Mouse (Mus musculus) frontal cortex, adult 2 months (tissue): ENCODE results near the gene Slc1a5. TPM values are rescaled to one million over a fixed set of nuclear protein-coding genes. Genes with fewer than 3 reads are reported as not detected.
A peak's percentile ranks its signal among the peaks of the same experiment; 100 is the strongest.

Experiments
- DNase-seq, 2 experiments: peaks; one replicate each; pipeline ENCODE4 v3.0.0; 2022; ENCODE audit warnings: low spot score in 1 of 2; ENCODE audit errors: extremely low spot score in 1 of 2
- polyA plus RNA-seq: library from polyadenylated mRNA; depleted of rRNA; stranded (reverse); fragments of >200 nt; gene quantifications from 2 replicates; pipeline ENCODE4 v1.2.3, GENCODE M21; 2012; rRNA removed

Slc1a5 gene
- polyA plus RNA-seq = 12.6 and 13.4 TPM in 2 replicates

GRCm38 (mm10) chr7:16780825-16781554, at the start of gene Slc1a5:
Slc1a5 (plus strand) TSS chr7:16781340.
- peak; percentile 46 to 67 for DNase-seq

DNA sequence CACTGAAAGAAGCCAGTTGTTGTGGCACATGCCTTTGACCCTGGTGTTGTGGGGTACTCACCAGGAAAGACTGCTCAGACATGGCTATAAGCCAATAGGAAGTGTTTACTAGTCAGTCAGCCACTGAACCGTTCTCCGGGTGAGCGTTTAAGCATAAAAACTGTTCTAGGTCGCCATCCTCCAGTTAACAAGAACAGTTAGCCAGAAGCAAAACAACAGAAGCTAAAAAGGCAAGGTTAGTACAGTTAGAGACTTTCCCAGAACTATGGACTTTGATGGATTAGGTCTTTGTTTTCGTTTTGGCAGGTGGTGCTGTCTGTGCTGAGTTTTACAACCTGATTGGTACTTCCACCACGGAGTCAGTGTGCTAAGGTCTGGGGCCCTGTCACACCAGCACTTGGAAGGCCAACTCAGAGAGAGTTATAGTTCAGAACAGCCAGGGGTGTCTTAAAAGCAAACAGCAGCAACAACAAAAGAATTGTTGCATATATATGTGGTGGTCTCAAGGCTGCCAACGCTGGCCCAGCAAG, 49.2 kb upstream of the Slc1a5 start:
- no peak for DNase-seq

DNA sequence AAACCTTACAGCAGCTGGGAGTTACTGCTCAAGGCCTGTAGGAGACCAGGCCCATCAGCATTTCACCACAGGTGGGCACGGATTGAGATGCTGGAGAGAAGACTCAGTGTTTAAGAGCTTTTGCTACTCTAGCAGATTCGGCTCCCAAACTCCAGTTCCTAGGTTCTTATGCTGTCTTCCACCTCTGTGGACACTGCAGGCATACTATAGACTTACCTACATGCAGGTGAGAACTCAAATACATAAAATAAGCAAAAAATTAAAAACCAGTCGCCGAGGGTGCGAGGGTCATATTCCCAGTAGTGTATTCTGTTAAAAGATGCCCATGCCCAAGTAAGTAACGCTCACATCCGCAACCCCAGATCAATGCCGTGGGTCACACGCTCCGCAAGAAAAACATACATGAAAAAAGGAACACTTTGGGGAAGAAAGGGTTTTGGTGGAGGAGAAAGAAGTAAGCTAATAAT, 43.5 kb upstream of the Slc1a5 start:
- DNase-seq = no peak

- DNase-seq = peak; percentile 99
These were observed 43.0 kb upstream of the Slc1a5 start, which contains the start of gene Ap2s1 for GRCm38 (mm10) chr7:16738073-16738696. Ap2s1 (plus strand) TSS chr7:16738410.

GRCm38 (mm10) chr7:16739056-16739604, 42.0 kb upstream of the Slc1a5 start:
- no peak for DNase-seq

DNA sequence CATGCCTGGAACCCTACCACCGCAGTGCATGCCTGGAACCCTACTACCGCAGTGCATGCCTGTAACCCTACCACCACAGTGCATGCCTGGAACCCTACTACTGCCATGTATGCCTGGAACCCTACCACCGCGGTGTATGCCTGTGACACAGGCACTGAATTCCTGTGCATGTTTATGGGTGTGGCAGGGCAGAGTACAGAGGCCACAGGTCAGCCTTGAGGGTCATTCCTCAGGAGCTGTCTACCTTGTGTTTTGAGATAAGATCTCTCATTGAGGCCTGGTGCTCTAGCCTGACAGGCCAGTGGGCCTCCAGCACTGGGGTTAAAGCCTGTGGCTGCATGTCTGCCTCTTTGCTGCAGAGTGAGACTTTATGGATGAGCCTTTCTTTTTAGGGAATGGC, 35.8 kb upstream of the Slc1a5 start:
- DNase-seq = no peak

DNA sequence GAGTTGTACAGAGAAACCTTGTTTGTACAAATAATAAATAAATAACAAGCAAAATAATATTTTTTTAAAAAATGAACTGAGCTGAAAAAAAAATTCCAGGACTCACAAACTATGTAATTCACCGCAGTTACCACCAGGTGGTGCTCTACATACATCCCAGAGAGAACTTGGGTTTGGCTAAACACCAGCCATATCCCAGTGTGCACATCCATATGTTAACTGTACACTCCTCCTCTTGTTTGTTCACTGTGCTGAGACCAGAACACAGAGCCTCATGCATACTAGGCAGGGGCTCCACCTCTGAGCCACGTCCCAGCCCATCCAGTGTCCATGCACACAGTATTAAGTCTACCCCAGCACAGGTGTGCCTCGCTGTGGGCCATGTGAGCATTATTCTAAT, 35.0 kb upstream of the Slc1a5 start:
- DNase-seq = peak in 1 of 2 experiments; percentile 75

- no peak for DNase-seq
These were observed 33.5 kb upstream of the Slc1a5 start for GRCm38 (mm10) chr7:16747656-16748055.

DNA sequence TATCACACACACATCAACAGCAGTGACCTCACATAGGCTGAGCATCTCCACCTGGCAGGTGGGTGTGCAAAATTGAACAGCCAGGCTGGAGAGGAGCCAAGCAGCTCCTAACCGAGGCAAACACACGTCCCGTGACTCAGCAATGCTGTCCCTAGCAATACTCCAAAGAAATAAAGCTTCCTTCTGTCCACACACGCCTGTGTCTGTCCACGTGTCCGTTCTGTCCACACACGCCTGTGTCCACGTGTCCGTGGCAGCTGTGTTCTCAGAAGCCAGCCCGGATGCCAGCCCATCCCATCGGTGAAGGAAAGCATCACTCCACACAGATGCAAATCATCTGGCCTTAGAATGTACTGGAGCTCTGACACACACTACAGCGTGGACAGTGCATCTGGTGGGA, 29.1 kb upstream of the Slc1a5 start:
- no peak for DNase-seq

- no peak for DNase-seq
These were observed 25.6 kb upstream of the Slc1a5 start for GRCm38 (mm10) chr7:16755362-16756017.

DNA sequence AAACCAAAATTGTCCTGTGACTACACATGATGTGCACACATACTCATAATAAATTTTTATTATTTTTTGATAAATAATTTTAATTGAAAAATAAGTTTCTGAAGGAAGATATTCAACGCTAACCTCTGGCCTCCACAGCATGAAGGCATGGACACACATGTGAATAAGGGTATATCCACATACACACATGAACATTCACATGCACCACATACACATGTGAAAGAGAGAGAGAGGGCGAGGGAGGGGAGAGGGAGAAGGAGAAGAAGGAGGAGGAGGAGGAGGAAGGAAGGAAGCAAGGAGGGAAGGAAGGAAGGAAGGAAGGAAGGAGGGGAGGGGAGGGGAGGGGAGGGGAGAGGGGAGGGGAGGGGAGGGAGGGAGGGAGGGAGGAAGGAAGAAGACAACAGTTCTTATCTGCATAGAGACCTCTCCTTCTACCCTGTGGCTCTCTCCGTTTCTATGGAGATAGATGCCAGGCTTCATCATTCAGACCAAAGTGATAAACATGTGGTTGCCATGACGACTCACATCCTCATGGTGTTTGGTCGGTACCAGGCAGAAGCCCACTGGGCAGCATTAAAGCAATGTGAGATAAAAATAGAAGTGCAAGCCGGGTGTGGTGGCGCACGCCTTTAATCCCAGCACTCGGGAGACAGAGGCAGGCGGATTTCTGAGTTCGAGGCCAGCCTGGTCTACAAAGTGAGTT, 22.1 kb upstream of the Slc1a5 start:
- no peak for DNase-seq

GRCm38 (mm10) chr7:16760292-16760691, 20.8 kb upstream of the Slc1a5 start:
- DNase-seq = no peak

DNA sequence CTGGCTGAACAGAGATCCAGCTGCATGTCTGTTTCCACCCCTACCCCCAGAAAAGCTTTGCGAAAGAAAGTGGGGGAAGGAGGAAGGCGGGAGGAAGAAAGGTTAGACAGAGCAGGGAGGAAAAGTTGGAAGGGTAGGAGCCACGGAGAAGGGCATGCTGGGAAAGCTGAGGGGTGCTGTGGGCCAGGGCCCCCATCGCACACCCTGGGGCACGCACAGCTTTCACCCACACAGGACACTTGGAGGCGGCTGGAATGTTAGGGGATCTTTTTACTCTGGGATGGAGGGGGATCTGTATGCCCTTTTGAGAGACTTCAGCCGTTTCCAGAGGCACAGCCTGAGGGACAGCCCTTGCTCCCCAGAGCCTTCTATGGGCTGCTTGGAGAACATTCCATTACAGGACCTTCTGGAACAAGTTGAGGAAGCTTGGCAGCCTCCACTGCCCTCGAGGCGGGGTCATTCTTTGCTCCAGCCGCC, 20.1 kb upstream of the Slc1a5 start:
- no peak for DNase-seq

DNA sequence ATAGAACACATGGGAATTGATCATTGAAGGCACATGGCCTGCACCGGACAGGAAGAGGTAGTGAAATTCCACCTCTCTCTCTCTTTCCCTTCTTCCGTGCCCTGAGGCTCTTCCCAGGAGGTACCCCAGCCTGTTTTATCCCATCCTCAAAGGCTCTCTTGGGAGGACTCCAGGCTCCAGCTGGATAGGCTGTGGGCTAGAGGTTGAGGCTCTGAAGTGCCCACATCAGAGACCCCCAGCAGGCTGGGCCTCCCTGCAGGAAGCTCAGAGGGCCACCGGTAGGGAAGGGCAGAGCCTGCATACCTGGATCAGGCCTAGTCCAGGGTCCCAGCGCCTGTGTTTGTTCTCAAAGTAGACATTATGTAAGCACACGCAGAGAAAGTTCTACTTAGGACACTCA, 19.5 kb upstream of the Slc1a5 start:
- no peak for DNase-seq

GRCm38 (mm10) chr7:16763463-16764218, 17.5 kb upstream of the Slc1a5 start:
- no peak for DNase-seq

GRCm38 (mm10) chr7:16766443-16766842, 14.7 kb upstream of the Slc1a5 start:
- DNase-seq = no peak

GRCm38 (mm10) chr7:16775888-16776287, 5.3 kb upstream of the Slc1a5 start:
- DNase-seq = no peak

DNA sequence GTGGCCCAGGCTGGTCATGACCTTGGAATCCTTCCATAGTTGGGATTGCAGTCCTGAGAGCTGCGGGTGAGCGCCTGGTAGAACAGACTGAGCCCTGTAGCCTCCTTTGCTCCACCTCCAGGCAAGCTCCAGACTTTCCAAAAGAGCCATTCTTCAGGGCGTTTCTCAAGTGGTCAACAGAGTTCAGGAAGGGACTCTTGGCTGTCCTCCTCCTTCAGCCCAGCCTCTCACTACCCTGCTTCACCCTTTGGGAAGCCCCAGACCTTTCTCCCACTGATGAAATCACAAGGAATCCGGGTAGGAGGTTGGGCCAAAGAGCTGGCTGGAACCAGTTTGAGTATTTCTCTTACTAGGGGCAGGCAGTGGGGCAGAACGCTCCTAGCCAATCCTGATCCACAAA, 1.1 kb upstream of the Slc1a5 start:
- no peak for DNase-seq

DNA sequence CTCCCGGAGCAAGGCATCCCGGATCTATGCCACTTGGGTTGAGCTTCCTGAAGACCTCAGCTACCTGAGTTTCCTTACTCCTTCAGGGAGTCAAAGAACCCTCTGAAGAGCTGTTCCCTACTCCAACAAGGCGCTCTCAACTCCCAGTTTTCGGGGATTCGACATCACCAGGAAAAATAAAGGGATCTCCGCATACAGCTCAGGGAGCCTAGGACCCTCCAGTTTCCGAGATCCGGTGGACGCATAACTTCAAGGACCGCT, 345 bp downstream of the Slc1a5 start:
- DNase-seq = no peak
